Mouse (Mus musculus) G1E (cell line): ENCODE data around the gene Gabbr2. TPM values are rescaled to one million over a fixed set of nuclear protein-coding genes. Genes with fewer than 3 reads are reported as not detected.

ENCODE experiments used
- ATAC-seq: 2 replicates; pipeline ENCODE4 v1.8.0; 2016; ENCODE audit warnings: mild to moderate bottlenecking; ENCODE audit not compliant: insufficient number of reproducible peaks, poor library complexity, low FRiP score, severe bottlenecking; ENCODE audit errors: extremely low read depth
- DNase-seq: peaks from one replicate; pipeline ENCODE4 v3.0.0; 2012; ENCODE audit warnings: low spot score
- H3K27me3 ChIP-seq: 2 replicates; pipeline ENCODE4 v1.6.1; 2012; ENCODE audit warnings: mild to moderate bottlenecking, low read length, inconsistent platforms; ENCODE audit not compliant: insufficient read depth
- H3K36me3 ChIP-seq: replicated peaks from 2 replicates; pipeline ENCODE3; 2012; ENCODE audit warnings: mild to moderate bottlenecking, inconsistent platforms
- H3K4me1 ChIP-seq: 2 replicates; pipeline ENCODE4 v1.6.1; 2012; ENCODE audit warnings: low read depth, low read length, inconsistent platforms, mixed read lengths; ENCODE audit not compliant: insufficient read depth
- H3K4me3 ChIP-seq: 2 replicates; pipeline ENCODE4 v1.5.1; 2012; ENCODE audit warnings: low read depth, mild to moderate bottlenecking, inconsistent platforms, low read length, moderate library complexity, mixed read lengths
- H3K9me3 ChIP-seq: replicated peaks from 2 replicates; pipeline ENCODE4 v1.6.1; 2012; ENCODE audit warnings: inconsistent platforms
- CTCF ChIP-seq: IDR thresholded peaks from 2 replicates; pipeline ENCODE4 v1.5.1; 2012; ENCODE audit warnings: low read depth, low read length, inconsistent platforms, mixed read lengths
- GATA1 ChIP-seq: IDR thresholded peaks from 2 replicates; pipeline ENCODE4 v1.6.1; 2012; ENCODE audit warnings: borderline replicate concordance, low read length, inconsistent platforms, mixed read lengths
- GATA2 ChIP-seq: IDR thresholded peaks from 2 replicates; pipeline ENCODE4 v1.6.1; 2012; ENCODE audit warnings: low read depth, low read length, inconsistent platforms, borderline replicate concordance
- POLR2AphosphoS5 ChIP-seq: IDR thresholded peaks from 2 replicates; pipeline ENCODE4 v1.6.1; 2012; ENCODE audit warnings: low read depth, low read length, inconsistent platforms; ENCODE audit not compliant: insufficient replicate concordance
- TAL1 ChIP-seq: conservative IDR thresholded peaks from 2 replicates; pipeline ENCODE4 v1.6.1; 2012; ENCODE audit warnings: low read depth, low read length, inconsistent platforms, mixed read lengths
- polyA plus RNA-seq: library from polyadenylated mRNA; stranded (reverse); fragments of >175 nt; gene quantifications from 2 replicates; pipeline ENCODE4 v1.2.3, GENCODE M21; 2012
- total RNA-seq, 2 experiments: library from RNA; stranded (forward) in 1 of 2; stranded (reverse) in 1 of 2; fragments of 200-1000 nt in 1 of 2; fragments of >200 nt in 1 of 2; fragmentation: Nextera tagmentation in 1 of 2; gene quantifications; 2 replicates each; pipeline ENCODE4 v1.2.3; 2014 to 2017

Gene Gabbr2
- total and polyA plus RNA-seq, 3 experiments, result 0.05 TPM; not detected in 2

GRCm38 (mm10) chr4:46966551-46966950, 25.1 kb downstream of the Gabbr2 start:
- no peaks in the 10 kb centered on the region for H3K27me3 ChIP-seq
- no peaks in the 10 kb centered on the region for H3K4me1 ChIP-seq
- ATAC-seq, result no peak
- TF ChIP-seq CTCF (no peak), GATA1 (no peak), TAL1 (no peak), GATA2 (no peak), POLR2AphosphoS5 (no peak)
- H3K36me3 ChIP-seq, result no peaks in the 10 kb centered on the region
- DNase-seq, result no peak
- H3K4me3 ChIP-seq, result no peak overlapping the region
- H3K9me3 ChIP-seq, result peaks cover 52% of the 10 kb centered on the region

GRCm38 (mm10) chr4:46961403-46961802, 30.3 kb downstream of the Gabbr2 start:
- H3K9me3 ChIP-seq, result peaks cover 68% of the 10 kb centered on the region
- H3K4me3 ChIP-seq, result no peak overlapping the region
- DNase-seq (no peak), ATAC-seq (no peak)
- no peak for TF ChIP-seq CTCF
- TF ChIP-seq GATA2, result no peak
- no peak for TF ChIP-seq POLR2AphosphoS5
- no peak for TF ChIP-seq TAL1
- no peak for TF ChIP-seq GATA1
- no peaks in the 10 kb centered on the region for H3K36me3 ChIP-seq
- H3K4me1 ChIP-seq, result no peaks in the 10 kb centered on the region
- H3K27me3 ChIP-seq, result no peaks in the 10 kb centered on the region

GRCm38 (mm10) chr4:46960208-46960607, 31.5 kb downstream of the Gabbr2 start:
- Histone ChIP-seq H3K27me3 (no peaks in the 10 kb centered on the region), H3K4me1 (no peaks in the 10 kb centered on the region), H3K36me3 (no peaks in the 10 kb centered on the region), H3K9me3 (peaks cover 66% of the 10 kb centered on the region), H3K4me3 (no peak overlapping the region)
- no peak for TF ChIP-seq TAL1
- no peak for TF ChIP-seq CTCF
- TF ChIP-seq GATA2, result no peak
- TF ChIP-seq POLR2AphosphoS5, result no peak
- no peak for TF ChIP-seq GATA1
- no peak for DNase-seq
- ATAC-seq, result no peak

GRCm38 (mm10) chr4:46959776-46960175, 31.9 kb downstream of the Gabbr2 start:
- Histone ChIP-seq H3K36me3 (no peaks in the 10 kb centered on the region), H3K9me3 (peaks cover 68% of the 10 kb centered on the region), H3K4me3 (no peak overlapping the region), H3K4me1 (no peaks in the 10 kb centered on the region), H3K27me3 (no peaks in the 10 kb centered on the region)
- TF ChIP-seq GATA2 (no peak), GATA1 (no peak), TAL1 (no peak), POLR2AphosphoS5 (no peak), CTCF (no peak)
- no peak for ATAC-seq
- no peak for DNase-seq

GRCm38 (mm10) chr4:46957955-46958354, 33.7 kb downstream of the Gabbr2 start:
- ATAC-seq, result no peak
- no peaks in the 10 kb centered on the region for H3K27me3 ChIP-seq
- DNase-seq, result no peak
- peaks cover 69% of the 10 kb centered on the region for H3K9me3 ChIP-seq
- TF ChIP-seq POLR2AphosphoS5, result no peak
- TF ChIP-seq GATA1, result no peak
- TF ChIP-seq GATA2, result no peak
- no peak for TF ChIP-seq TAL1
- TF ChIP-seq CTCF, result no peak
- no peak overlapping the region for H3K4me3 ChIP-seq
- no peaks in the 10 kb centered on the region for H3K4me1 ChIP-seq
- no peaks in the 10 kb centered on the region for H3K36me3 ChIP-seq

- Histone ChIP-seq H3K4me3 (no peak overlapping the region), H3K4me1 (no peaks in the 10 kb centered on the region), H3K27me3 (no peaks in the 10 kb centered on the region), H3K36me3 (no peaks in the 10 kb centered on the region), H3K9me3 (peaks cover 68% of the 10 kb centered on the region)
- TF ChIP-seq POLR2AphosphoS5 (no peak), CTCF (no peak), GATA1 (no peak)
- DNase-seq, result no peak
- ATAC-seq, result no peak
Measured at GRCm38 (mm10) chr4:46956966-46957365, 34.7 kb downstream of the Gabbr2 start.

GRCm38 (mm10) chr4:46953021-46953420, 38.7 kb downstream of the Gabbr2 start:
- no peaks in the 10 kb centered on the region for H3K4me1 ChIP-seq
- ATAC-seq (no peak), DNase-seq (no peak)

More at GRCm38 (mm10) chr4:46953021-46953420, 38.7 kb downstream of the Gabbr2 start:
- no peak overlapping the region for H3K4me3 ChIP-seq
- H3K36me3 ChIP-seq, result no peaks in the 10 kb centered on the region
- H3K9me3 ChIP-seq, result peaks cover 46% of the 10 kb centered on the region
- H3K27me3 ChIP-seq, result no peaks in the 10 kb centered on the region
- no peak for TF ChIP-seq TAL1
- no peak for TF ChIP-seq GATA2
- TF ChIP-seq GATA1, result no peak
- no peak for TF ChIP-seq POLR2AphosphoS5
- no peak for TF ChIP-seq CTCF
